Mouse (Mus musculus): ENCODE data around the gene Acot4. TPM values are rescaled to one million over a fixed set of nuclear protein-coding genes. Genes with fewer than 3 reads are reported as not detected.
"Not testable (repeated sequence)": the region's sequence is repeated elsewhere in the genome, so short reads cannot be mapped to it uniquely, and the experiment has no call there.

The Acot4 gene
- total RNA-seq, 2 experiments from 2014 or later = 0.96 to 4.6 TPM

- DNase-seq = peak; percentile 81 to 87
Measured at GRCm38 (mm10) chr12:84030659-84031332, 7.4 kb upstream of the Acot4 start.

- no peak for DNase-seq
Measured at GRCm38 (mm10) chr12:84032854-84033253, 5.3 kb upstream of the Acot4 start.

GRCm38 (mm10) chr12:84033302-84033701, 4.9 kb upstream of the Acot4 start:
- not testable (repeated sequence) for DNase-seq

GRCm38 (mm10) chr12:84034108-84034507, 4.1 kb upstream of the Acot4 start:
- DNase-seq = no peak

GRCm38 (mm10) chr12:84038691-84039111, 522 bp downstream of the Acot4 start, which contains the start of gene Gm49366:
TSS of gene Gm49366 (plus strand) at chr12:84038935.
- DNase-seq = peak; percentile 38 to 40

- no peak for DNase-seq
Measured at GRCm38 (mm10) chr12:84042248-84042647, 4.1 kb downstream of the Acot4 start.

GRCm38 (mm10) chr12:84044045-84044444, 5.9 kb downstream of the Acot4 start:
- DNase-seq = no peak

- no peak for DNase-seq
Measured at GRCm38 (mm10) chr12:84046906-84047305, 8.7 kb downstream of the Acot4 start.

- not testable (repeated sequence) for DNase-seq
Measured at GRCm38 (mm10) chr12:84050744-84051143, 12.6 kb downstream of the Acot4 start.

GRCm38 (mm10) chr12:84051937-84052474, 13.8 kb downstream of the Acot4 start, which contains the start of gene Acot3:
TSS of gene Acot3 (plus strand) at chr12:84052144.
- no peak for DNase-seq

- no peak for DNase-seq
Measured at GRCm38 (mm10) chr12:84052609-84053008, 14.4 kb downstream of the Acot4 start.

- DNase-seq = no peak
Measured at GRCm38 (mm10) chr12:84053173-84053572, 15.0 kb downstream of the Acot4 start.

- DNase-seq = peak; percentile 28 to 32
Measured at GRCm38 (mm10) chr12:84053679-84054391, 15.7 kb downstream of the Acot4 start.

- DNase-seq = no peak
Measured at GRCm38 (mm10) chr12:84060946-84061345, 22.8 kb downstream of the Acot4 start.

GRCm38 (mm10) chr12:84062336-84062735, 24.2 kb downstream of the Acot4 start:
- no peak for DNase-seq

- no peak for DNase-seq
Measured at GRCm38 (mm10) chr12:84063228-84063627, 25.0 kb downstream of the Acot4 start.

- no peak for DNase-seq
Measured at GRCm38 (mm10) chr12:84063833-84064232, 25.7 kb downstream of the Acot4 start.

GRCm38 (mm10) chr12:84064621-84065020, 26.4 kb downstream of the Acot4 start:
- DNase-seq = no peak

GRCm38 (mm10) chr12:84067752-84068151, 29.6 kb downstream of the Acot4 start:
- DNase-seq = no peak

GRCm38 (mm10) chr12:84068296-84068695, 30.1 kb downstream of the Acot4 start:
- no peak for DNase-seq

- no peak for DNase-seq
Measured at GRCm38 (mm10) chr12:84068986-84069385, 30.8 kb downstream of the Acot4 start, which contains the start of gene Acot5. TSS of gene Acot5 (plus strand) at chr12:84069325.

- peak; percentile 56 to 57 for DNase-seq
Measured at GRCm38 (mm10) chr12:84069582-84069981, 31.4 kb downstream of the Acot4 start.

- no peak for DNase-seq
Measured at GRCm38 (mm10) chr12:84071696-84072095, 33.5 kb downstream of the Acot4 start.

Measured in adrenal gland, postnatal 36 days (tissue).